Mouse (Mus musculus) thymus, adult 2 months (tissue): ENCODE results near the gene Inpp5a. TPM values are rescaled to one million over a fixed set of nuclear protein-coding genes. Genes with fewer than 3 reads are reported as not detected.

Experiments used
- DNase-seq: peaks from one replicate; pipeline ENCODE4 v3.0.0; 2021
- H3K27ac ChIP-seq: fragments of 200-500 bp; 2 replicates; pipeline ENCODE4 v1.5.1; 2012; ENCODE audit warnings: low read length, control low read depth; ENCODE audit not compliant: control insufficient read depth, insufficient read depth
- H3K27me3 ChIP-seq: fragments of 200-500 bp; 2 replicates; pipeline ENCODE4 v1.6.1; 2012; ENCODE audit warnings: mild to moderate bottlenecking, low read length, moderate library complexity, mixed read lengths; ENCODE audit not compliant: control insufficient read depth, insufficient read depth
- H3K36me3 ChIP-seq: fragments of 200-500 bp; 2 replicates; pipeline ENCODE4 v1.6.1; 2012; ENCODE audit warnings: mild to moderate bottlenecking, low read length, moderate library complexity; ENCODE audit not compliant: control insufficient read depth, insufficient read depth
- H3K4me1 ChIP-seq: fragments of 200-500 bp; replicated peaks from 2 replicates; pipeline ENCODE4 v1.6.1; 2012; ENCODE audit warnings: low read length; ENCODE audit not compliant: control insufficient read depth, insufficient read depth
- H3K4me3 ChIP-seq: fragments of 200-500 bp; 2 replicates; pipeline ENCODE4 v1.5.1; 2012; ENCODE audit warnings: mild to moderate bottlenecking, low read length, control low read depth, moderate library complexity; ENCODE audit not compliant: control insufficient read depth, insufficient read depth
- CTCF ChIP-seq: fragments of 200-500 bp; IDR thresholded peaks from 2 replicates; pipeline ENCODE4 v1.5.1; 2012; ENCODE audit warnings: mild to moderate bottlenecking, control low read depth, low read length, moderate library complexity, borderline replicate concordance; ENCODE audit not compliant: control insufficient read depth, poor library complexity, insufficient read depth; ENCODE audit errors: extremely low read depth
- POLR2A ChIP-seq: fragments of 200-500 bp; IDR thresholded peaks from 2 replicates; pipeline ENCODE4 v1.6.1; 2012; ENCODE audit warnings: mild to moderate bottlenecking, low read length, control low read depth, moderate library complexity; ENCODE audit not compliant: control insufficient read depth, poor library complexity, insufficient read depth; ENCODE audit errors: extremely low read depth
- WGBS: fragments of 180-500 bp; shearing (Covaris S2); methylation state at CpG from one replicate; pipeline ENCODE4 v1.1.7; 2018; 5-methylcytosine and 5-hydroxymethylcytosine counted together
- polyA plus RNA-seq: library from polyadenylated mRNA; depleted of rRNA; stranded (reverse); fragments of >200 nt; gene quantifications from 2 replicates; pipeline ENCODE4 v1.2.3, GENCODE M21; 2012

The Inpp5a gene
- polyA plus RNA-seq, 1 experiment: 17.9 TPM

- Histone ChIP-seq H3K27ac (no peak overlapping the region), H3K4me1 (no peaks in the 10 kb centered on the region), H3K4me3 (no peak overlapping the region), H3K36me3 (no peaks in the 10 kb centered on the region), H3K27me3 (no peaks in the 10 kb centered on the region)
- TF ChIP-seq CTCF (no peak), POLR2A (no peak)
- no peak for DNase-seq
- 91% methylated on average over 2 of the region's 2 CpGs for WGBS
Measured at GRCm38 (mm10) chr7:139547325-139547724, 158.4 kb downstream of the Inpp5a start.

DNA sequence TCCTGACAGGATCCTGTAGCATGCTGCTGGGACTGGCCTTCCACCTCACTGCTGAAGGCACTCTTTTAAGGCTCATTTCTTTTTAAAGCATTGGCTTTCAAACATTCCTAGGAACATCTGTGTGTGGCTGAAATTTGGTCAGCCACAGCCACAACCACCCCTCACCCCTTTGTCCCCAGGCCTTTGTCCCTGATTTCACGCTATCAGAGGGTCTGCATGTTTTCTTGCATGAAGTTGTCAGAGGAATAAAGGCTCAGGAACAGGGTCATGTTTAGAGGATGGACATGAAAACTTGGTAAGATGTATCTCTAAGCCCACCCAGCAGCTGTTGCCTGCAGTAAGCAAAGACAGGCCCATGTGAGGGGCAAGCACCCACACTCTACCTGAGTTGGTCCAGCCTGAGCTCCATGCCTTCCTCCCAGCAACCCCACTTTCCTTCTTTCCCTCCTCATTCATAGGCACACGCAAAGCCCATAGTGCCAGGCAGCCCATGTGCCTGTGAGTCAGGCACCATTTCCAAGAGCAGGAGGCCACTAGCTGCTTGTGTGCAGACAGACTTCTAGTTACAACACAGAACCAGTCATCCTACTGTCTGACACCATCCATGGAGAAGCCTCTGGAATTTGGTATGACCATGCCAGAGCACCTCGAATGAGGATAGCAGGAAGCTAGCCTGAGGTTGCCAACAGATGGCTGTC is 161.3 kb downstream of the Inpp5a start:
- DNase-seq: no peak
- Histone ChIP-seq H3K4me3 (no peak overlapping the region), H3K4me1 (no peaks in the 10 kb centered on the region), H3K36me3 (no peaks in the 10 kb centered on the region), H3K27me3 (no peaks in the 10 kb centered on the region), H3K27ac (no peak overlapping the region)
- TF ChIP-seq POLR2A: no peak
- no peak for TF ChIP-seq CTCF
- 89% methylated on average over 3 of the region's 3 CpGs for WGBS

- no peak for DNase-seq
- H3K27ac ChIP-seq: no peak overlapping the region
- H3K4me3 ChIP-seq: no peak overlapping the region
- no peaks in the 10 kb centered on the region for H3K4me1 ChIP-seq
- WGBS: 97% methylated on average over 2 of the region's 2 CpGs
- H3K36me3 ChIP-seq: no peaks in the 10 kb centered on the region
- no peaks in the 10 kb centered on the region for H3K27me3 ChIP-seq
- no peak for TF ChIP-seq CTCF
- no peak for TF ChIP-seq POLR2A
Measured at GRCm38 (mm10) chr7:139551519-139551918, 162.6 kb downstream of the Inpp5a start.

DNA sequence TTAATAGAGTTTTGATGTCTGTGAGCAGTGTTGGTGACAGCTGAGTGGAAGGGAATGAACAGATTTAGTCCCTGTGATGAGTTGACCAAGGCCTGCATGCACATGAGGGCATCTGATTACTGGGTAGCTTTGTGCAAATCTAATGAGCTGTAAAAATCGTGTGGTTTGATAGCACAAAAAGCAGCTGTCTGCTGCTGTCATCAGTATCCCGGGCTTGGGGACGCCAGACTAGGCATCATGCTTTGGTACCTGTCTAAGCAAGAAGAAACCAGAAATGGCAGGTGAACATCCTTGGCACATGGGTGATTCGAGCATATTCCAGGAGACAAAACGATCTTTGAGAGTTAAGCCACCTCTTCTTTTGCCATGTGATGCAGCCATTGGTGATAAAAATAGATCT is 167.4 kb downstream of the Inpp5a start:
- no peaks in the 10 kb centered on the region for H3K36me3 ChIP-seq
- WGBS: 89% methylated on average over 5 of the region's 5 CpGs
- H3K4me1 ChIP-seq: no peaks in the 10 kb centered on the region
- H3K27ac ChIP-seq: no peak overlapping the region
- no peak overlapping the region for H3K4me3 ChIP-seq
- TF ChIP-seq CTCF: no peak
- TF ChIP-seq POLR2A: no peak
- DNase-seq: no peak
- H3K27me3 ChIP-seq: no peaks in the 10 kb centered on the region

GRCm38 (mm10) chr7:139556746-139557526 is 168.0 kb downstream of the Inpp5a start:
- Histone ChIP-seq H3K4me3 (no peak overlapping the region), H3K36me3 (no peaks in the 10 kb centered on the region), H3K4me1 (no peaks in the 10 kb centered on the region), H3K27ac (no peak overlapping the region), H3K27me3 (no peaks in the 10 kb centered on the region)
- DNase-seq: no peak
- WGBS: 93% methylated on average over 10 of the region's 10 CpGs
- TF ChIP-seq POLR2A: no peak
- no peak for TF ChIP-seq CTCF

DNA sequence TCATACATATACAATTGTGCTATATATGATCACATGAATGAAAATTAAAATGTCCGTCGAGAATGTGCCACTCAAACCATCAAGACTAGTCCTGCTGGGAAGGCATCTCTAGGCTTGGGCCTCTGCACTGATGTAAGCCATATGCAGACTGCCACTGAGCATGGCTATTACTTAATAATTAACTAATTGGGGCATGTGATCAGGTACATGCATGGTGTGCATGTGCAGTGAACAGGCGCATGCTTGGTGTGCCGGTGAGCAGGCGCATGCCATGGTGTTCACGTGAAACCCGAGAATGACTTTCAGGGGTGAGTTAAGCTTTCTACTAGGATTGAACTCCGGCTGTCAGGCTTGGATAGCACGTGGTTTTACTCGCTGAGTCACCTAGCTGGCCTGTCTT is 170.8 kb downstream of the Inpp5a start:
- no peak overlapping the region for H3K27ac ChIP-seq
- no peaks in the 10 kb centered on the region for H3K36me3 ChIP-seq
- H3K4me3 ChIP-seq: no peak overlapping the region
- no peaks in the 10 kb centered on the region for H3K4me1 ChIP-seq
- DNase-seq: no peak
- H3K27me3 ChIP-seq: no peaks in the 10 kb centered on the region
- 82% methylated on average over 10 of the region's 10 CpGs for WGBS
- TF ChIP-seq POLR2A (no peak), CTCF (no peak)
